Mouse (Mus musculus) heart, postnatal 0 days (tissue): ENCODE measurements at regions not wholly inside any gene's neighbourhood (a gene's known extent, or its start where the extent isn't known, plus 50 kb on each side); places are given as distances from the start of the nearest gene placed in this dataset.

Experiments used
- CTCF ChIP-seq: IDR thresholded peaks from 2 replicates; pipeline ENCODE4 v1.5.1; 2016; ENCODE audit warnings: antibody characterized with exemption, control low read depth, low read depth
- EP300 ChIP-seq: IDR thresholded peaks from 2 replicates; pipeline ENCODE4 v1.6.1; 2016; ENCODE audit warnings: antibody characterized with exemption, low read depth

GRCm38 (mm10) chr9:116228443-116228842 is 53.3 kb upstream of the Tgfbr2 start:
- TF ChIP-seq CTCF (no peak), EP300 (no peak)
